Mouse (Mus musculus): ENCODE results near the gene Cyp2c68.
"Not testable (repeated sequence)": the region's sequence is repeated elsewhere in the genome, so short reads cannot be mapped to it uniquely, and the experiment has no call there.

GRCm38 (mm10) chr19:39744361-39744760 is 3.5 kb upstream of the Cyp2c68 start:
- TF ChIP-seq EP300, POLR2A (IDR thresholded peaks at IDR 0.05; ENCODE audit: insufficient read depth, low read depth, low read length): not testable (repeated sequence)
